Mouse (Mus musculus): ENCODE data around the gene Tbca. TPM values are rescaled to one million over a fixed set of nuclear protein-coding genes. Genes with fewer than 3 reads are reported as not detected.

Tbca gene
- total RNA-seq, 2 experiments from 2014 or later: 147 to 151 TPM

DNA sequence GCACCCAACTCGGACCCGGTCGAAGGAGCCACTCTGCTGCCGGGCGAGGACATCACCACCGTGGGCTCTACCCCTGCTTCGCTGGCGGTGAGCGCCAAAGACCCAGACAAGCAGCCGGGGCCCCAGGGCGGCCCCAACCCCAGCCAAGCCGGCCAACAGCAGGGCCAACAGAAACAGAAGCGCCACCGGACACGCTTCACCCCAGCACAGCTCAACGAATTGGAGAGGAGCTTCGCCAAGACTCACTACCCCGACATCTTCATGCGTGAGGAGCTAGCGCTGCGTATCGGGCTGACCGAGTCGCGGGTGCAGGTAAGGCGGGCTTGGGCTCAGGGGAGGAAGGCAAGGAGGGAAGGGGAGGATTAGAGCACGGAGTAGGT lies 88.5 kb downstream of the Tbca start:
- no peak for DNase-seq (ENCODE audit: low spot score in 2 of 2)

DNA sequence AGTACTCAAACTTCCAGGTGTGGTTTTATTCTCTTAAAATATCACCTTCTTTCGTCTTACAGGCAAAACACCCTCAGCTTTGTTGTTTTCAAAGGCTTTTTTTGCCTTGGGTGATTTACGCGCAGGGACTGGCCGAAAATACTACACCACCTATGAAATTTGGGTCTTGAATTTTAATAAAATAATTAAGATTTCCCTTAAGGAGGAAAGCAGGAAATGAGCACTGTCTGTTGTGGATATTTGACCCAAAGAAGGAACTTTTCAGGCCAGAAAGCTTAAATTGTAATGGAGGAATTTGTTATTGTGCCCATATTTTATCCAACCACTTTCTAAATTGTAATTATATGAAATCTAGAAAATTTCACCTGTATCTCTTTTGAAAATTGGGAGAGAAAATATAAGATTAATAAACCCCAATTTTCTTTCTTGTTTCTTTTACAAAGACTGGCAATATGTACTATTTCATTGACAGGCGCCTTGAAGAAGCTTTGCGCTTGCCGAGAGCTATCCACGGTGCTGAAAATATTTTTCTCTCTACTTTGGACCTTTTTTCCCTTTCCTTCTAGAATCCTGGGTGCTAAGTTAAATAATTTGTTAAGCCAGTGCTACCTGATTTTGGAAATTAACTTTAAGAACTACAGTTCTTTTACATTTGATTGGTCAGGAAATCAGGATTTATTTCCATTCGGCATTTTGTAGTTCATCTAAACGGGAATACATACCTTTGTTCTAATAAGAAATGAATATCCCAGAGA lies 89.5 kb downstream of the Tbca start:
- no peak for DNase-seq (ENCODE audit: low spot score in 2 of 2)

DNA sequence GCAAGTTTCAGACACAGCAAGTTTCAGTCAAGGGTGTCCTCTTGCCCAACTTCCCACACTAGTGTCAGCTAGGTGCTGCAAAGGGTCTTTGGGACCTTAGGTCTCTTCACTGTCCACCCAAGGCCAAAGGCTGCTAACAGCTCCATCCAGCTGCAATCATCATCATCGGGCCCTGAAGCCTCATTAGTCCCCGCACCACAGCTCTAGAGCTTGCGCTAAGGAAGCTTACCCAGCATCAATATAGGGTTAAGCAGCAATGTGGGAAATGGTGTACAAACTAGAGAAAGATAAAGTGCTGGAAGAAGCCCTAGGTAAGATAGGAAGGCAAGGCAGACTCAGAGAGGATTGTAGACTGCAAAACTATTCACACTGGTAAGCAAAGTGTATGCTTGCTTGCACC lies 92.5 kb downstream of the Tbca start:
- no peak for DNase-seq (ENCODE audit: low spot score in 2 of 2)

DNA sequence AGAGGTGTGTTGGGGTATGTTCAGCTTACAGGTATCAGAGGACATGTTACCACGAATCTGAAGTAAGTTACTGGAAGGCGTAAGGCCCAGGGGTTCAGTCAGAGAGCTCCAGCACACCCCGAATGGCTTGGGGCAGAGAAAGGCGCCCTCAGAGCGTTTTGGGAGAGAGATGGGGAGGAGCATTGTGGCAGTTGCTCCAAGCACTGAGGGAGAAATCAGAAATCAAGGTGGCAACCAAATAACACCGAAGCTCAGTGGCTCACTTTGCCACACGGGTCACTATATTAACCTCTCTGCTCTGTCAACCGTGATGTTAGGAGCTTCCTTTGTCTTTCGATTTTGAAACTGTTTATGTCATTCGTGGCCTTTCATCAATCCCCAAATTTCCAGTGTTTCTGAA lies 93.5 kb downstream of the Tbca start:
- no peak for DNase-seq (ENCODE audit: low spot score in 2 of 2)

DNA sequence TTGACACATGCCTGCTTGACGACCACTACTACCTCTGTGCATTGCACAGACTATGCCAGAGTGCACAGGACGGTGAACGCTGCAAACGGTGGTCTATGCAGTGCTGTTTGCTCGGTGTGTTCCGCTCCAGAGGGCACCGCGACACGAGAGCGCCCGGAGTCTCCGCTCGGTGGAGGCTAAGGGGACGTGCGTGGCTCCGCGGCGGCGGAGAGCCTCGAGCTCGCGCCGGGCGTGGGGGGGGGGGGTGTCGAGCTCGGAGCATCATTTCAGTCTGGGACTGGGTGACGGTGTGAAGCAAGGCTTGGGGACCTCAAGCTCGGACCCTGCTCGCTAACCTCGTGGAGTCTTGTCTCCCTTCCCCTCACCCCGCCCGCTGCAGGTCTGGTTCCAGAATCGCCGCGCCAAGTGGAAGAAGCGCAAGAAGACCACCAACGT lies 94.0 kb downstream of the Tbca start:
- DNase-seq (ENCODE audit: low spot score in 2 of 2): no peak

DNA sequence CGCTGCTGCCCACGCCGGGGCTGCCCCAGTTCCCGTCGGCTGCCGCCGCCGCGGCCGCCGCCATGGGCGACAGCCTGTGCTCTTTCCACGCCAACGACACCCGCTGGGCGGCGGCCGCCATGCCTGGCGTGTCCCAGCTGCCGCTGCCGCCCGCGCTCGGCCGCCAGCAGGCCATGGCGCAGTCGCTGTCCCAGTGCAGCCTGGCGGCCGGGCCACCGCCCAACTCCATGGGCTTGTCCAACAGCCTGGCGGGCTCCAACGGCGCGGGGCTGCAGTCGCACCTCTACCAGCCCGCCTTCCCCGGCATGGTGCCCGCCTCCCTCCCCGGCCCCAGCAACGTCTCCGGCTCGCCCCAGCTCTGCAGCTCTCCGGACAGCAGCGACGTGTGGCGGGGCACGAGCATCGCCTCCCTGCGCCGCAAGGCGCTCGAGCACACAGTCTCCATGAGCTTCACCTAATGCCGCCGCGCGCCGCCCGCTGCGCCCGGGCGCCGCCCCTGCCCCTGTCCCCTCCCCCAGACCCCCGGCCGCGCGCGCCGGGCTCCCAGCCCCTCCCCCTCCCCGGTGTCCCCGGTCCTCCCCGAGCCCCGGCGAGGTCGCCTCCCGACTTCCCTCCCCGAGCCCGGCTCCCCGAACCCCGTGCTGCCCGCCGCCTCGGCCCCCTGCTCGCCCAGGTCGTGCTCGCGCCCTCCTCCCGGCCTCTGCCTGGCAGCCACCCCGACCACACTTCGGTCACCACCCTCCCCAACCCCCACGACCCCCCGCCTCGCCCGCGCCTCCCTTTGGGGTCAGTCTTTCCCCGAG lies 94.7 kb downstream of the Tbca start:
- DNase-seq (ENCODE audit: low spot score in 2 of 2): no peak

DNA sequence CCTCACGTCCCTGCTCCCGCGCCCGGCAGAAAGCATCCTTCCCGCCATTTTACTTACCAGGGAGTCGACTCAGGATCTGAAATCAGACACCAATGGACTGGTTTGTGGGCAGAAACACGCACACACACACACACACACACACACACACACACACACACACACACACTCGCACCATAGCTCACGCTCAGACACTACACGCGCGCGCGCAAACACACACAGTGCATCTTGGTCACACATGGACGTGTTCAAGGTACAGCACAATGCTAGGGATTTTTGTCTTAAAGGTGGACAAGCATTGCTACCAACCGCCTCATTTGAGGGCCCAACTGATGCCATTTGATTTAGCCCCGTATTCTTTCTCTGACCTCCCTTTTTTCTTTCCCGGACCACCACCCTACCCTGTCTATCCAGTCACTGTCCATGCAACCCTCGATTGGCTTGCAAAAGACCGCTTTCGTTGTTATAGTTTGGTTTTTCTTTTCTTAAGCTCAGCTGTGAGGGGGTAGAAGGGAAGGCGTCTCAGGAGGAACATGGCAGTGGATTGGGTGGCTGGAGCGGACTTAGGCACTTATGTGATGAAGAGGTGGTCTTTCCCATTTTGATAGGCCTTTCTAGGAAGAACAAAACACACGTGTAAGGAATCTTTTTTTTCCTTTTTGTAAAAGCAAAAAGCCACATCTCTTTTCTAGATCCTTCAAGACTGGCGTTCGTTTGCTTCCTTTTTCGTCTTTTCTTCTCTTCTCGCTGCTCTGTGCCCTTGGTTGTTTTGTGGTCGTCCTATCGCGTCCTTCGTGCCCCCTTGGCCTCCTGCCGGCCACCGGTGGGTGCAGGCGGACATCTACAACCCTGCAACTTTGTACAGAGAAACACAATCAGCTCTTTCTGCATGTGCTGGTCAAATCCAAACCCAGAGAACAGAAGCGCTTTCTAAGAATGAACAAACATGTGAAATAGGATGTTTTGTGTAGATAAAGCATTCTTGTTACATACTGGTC lies 95.6 kb downstream of the Tbca start:
- no peak for DNase-seq (ENCODE audit: low spot score in 2 of 2)

DNA sequence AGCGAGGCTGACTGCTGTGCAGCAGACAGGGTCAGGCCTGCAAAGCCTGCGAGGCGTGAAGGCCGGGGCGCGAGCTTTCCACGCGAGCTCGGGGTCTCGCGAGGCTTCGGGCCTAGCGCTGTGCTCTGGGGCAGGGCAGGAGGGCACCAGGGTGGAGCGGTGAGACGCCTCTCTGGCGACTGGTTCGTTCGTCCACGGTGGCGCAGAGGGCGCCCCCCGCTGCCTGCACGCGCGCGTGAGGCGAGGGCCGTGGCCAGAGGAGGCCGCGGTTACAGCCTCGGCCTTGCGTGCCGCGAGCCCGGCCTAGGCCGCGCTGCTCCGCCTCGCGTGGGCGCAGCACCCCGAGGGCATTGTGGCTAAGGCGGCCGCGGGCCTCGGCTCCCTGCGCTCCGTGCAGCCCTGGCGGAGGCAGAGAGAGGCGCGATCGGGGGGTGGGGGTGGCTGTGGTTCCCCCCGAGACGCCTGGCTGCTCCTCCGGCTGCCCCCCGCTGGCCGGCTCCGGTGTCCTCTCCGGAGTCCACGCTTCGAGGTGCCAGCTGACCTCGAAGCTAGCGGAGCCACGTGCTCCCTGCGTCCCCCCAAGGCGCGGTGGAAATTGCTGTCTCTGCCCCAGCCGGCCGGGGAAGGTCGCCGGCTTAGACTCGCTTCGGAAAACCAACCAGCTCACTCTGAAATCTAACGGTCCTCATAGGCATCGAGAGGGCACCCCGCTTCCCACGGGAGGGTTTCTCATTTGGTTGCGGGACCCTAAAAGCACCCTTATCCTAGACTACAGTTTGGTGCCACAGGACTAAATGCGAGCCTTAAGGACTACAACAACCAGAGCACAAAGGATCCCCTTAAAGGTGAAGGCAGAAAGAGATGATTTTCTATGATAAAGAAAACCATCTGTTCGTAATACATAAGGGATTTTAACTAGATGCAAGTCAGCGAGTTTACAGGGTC lies 96.9 kb downstream of the Tbca start:
- DNase-seq (ENCODE audit: low spot score in 2 of 2): no peak

Other genes starting within 250 kb of the Tbca start
- gene Otp, start 86.7 kb downstream of the Tbca start, total RNA-seq (2021): not detected
- 10 to 100 TPM; 22.3 to 25.2 TPM for gene Wdr41, start 187.4 kb downstream of the Tbca start, total RNA-seq (2021)